Mouse (Mus musculus): ENCODE data around the gene Gpr63.
"Not testable (repeated sequence)": the region's sequence is repeated elsewhere in the genome, so short reads cannot be mapped to it uniquely, and the experiment has no call there.

Gpr63 gene

GRCm38 (mm10) chr4:24966299-24966991 lies at the start of gene Gpr63:
Gpr63 (plus strand) TSS chr4:24966407.
- DNase-seq (ENCODE audit: low spot score in 2 of 2), result peak; percentile 77 to 79

- no peak for DNase-seq (ENCODE audit: low spot score in 2 of 2)
Measured at GRCm38 (mm10) chr4:24920006-24920577, 46.1 kb upstream of the Gpr63 start.

- DNase-seq (ENCODE audit: low spot score in 2 of 2), result no peak
Measured at GRCm38 (mm10) chr4:24924726-24925125, 41.5 kb upstream of the Gpr63 start.

- no peak for DNase-seq (ENCODE audit: low spot score in 2 of 2)
Measured at GRCm38 (mm10) chr4:24928260-24928780, 37.9 kb upstream of the Gpr63 start.

GRCm38 (mm10) chr4:24928926-24929325 lies 37.3 kb upstream of the Gpr63 start:
- no peak for DNase-seq (ENCODE audit: low spot score in 2 of 2)

- peak in 1 of 2 experiments; percentile 50 for DNase-seq (ENCODE audit: low spot score in 2 of 2)
Measured at GRCm38 (mm10) chr4:24942728-24943424, 23.3 kb upstream of the Gpr63 start.

- no peak for DNase-seq (ENCODE audit: low spot score in 2 of 2)
Measured at GRCm38 (mm10) chr4:24965918-24966298, 299 bp upstream of the Gpr63 start.

GRCm38 (mm10) chr4:24967251-24967650 lies 1.0 kb downstream of the Gpr63 start:
- DNase-seq (ENCODE audit: low spot score in 2 of 2), result no peak

- DNase-seq (ENCODE audit: low spot score in 2 of 2), result no peak
Measured at GRCm38 (mm10) chr4:24978589-24978988, 12.4 kb downstream of the Gpr63 start.

- DNase-seq (ENCODE audit: low spot score in 2 of 2), result no peak
Measured at GRCm38 (mm10) chr4:24985612-24986011, 19.4 kb downstream of the Gpr63 start.

- DNase-seq (ENCODE audit: low spot score in 2 of 2), result no peak
Measured at GRCm38 (mm10) chr4:24991475-24991874, 25.3 kb downstream of the Gpr63 start.

- not testable (repeated sequence) for DNase-seq (ENCODE audit: low spot score in 2 of 2)
Measured at GRCm38 (mm10) chr4:25009328-25009727, 43.1 kb downstream of the Gpr63 start.

- DNase-seq (ENCODE audit: low spot score in 2 of 2), result no peak
Measured at GRCm38 (mm10) chr4:25011780-25012179, 45.6 kb downstream of the Gpr63 start.

- peak in 1 of 2 experiments; percentile 43 for DNase-seq (ENCODE audit: low spot score in 2 of 2)
Measured at GRCm38 (mm10) chr4:25012726-25013125, 46.5 kb downstream of the Gpr63 start.

- peak in 1 of 2 experiments; percentile 35 for DNase-seq (ENCODE audit: low spot score in 2 of 2)
Measured at GRCm38 (mm10) chr4:25015017-25015655, 48.9 kb downstream of the Gpr63 start.

GRCm38 (mm10) chr4:25028252-25028651 lies 62.0 kb downstream of the Gpr63 start:
- no peak for DNase-seq (ENCODE audit: low spot score in 2 of 2)

- no peak for DNase-seq (ENCODE audit: low spot score in 2 of 2)
Measured at GRCm38 (mm10) chr4:25028752-25029151, 62.5 kb downstream of the Gpr63 start.

GRCm38 (mm10) chr4:25029875-25030274 lies 63.7 kb downstream of the Gpr63 start:
- peak in 1 of 2 experiments; percentile 45 for DNase-seq (ENCODE audit: low spot score in 2 of 2)

- DNase-seq (ENCODE audit: low spot score in 2 of 2), result no peak
Measured at GRCm38 (mm10) chr4:25035158-25035791, 69.1 kb downstream of the Gpr63 start.

GRCm38 (mm10) chr4:25035806-25036205 lies 69.6 kb downstream of the Gpr63 start:
- DNase-seq (ENCODE audit: low spot score in 2 of 2), result no peak

GRCm38 (mm10) chr4:25037260-25037659 lies 71.1 kb downstream of the Gpr63 start:
- DNase-seq (ENCODE audit: low spot score in 2 of 2), result no peak

GRCm38 (mm10) chr4:25055541-25055940 lies 89.3 kb downstream of the Gpr63 start:
- not testable (repeated sequence) for DNase-seq (ENCODE audit: low spot score in 2 of 2)

Measured in frontal cortex, postnatal 36 days (tissue).